Mouse (Mus musculus) erythroblast, embryonic 14.5 days (primary cell): ENCODE measurements around the gene Myo1d. TPM values are rescaled to one million over a fixed set of nuclear protein-coding genes. Genes with fewer than 3 reads are reported as not detected.

Experiments
- H3K27me3 ChIP-seq: 2 replicates; pipeline ENCODE4 v1.6.1; 2012; ENCODE audit warnings: inconsistent platforms; ENCODE audit not compliant: control insufficient read depth
- H3K36me3 ChIP-seq: 2 replicates; pipeline ENCODE4 v1.6.1; 2012; ENCODE audit warnings: mild to moderate bottlenecking, inconsistent platforms; ENCODE audit not compliant: control insufficient read depth
- H3K4me1 ChIP-seq: 2 replicates; pipeline ENCODE4 v1.6.1; 2012; ENCODE audit warnings: inconsistent platforms; ENCODE audit not compliant: control insufficient read depth
- H3K4me3 ChIP-seq: replicated peaks from 2 replicates; pipeline ENCODE3; 2012; ENCODE audit warnings: moderate library complexity, mild to moderate bottlenecking, inconsistent platforms
- H3K9me3 ChIP-seq: 2 replicates; pipeline ENCODE4 v1.6.1; 2012; ENCODE audit warnings: low read length, inconsistent platforms, mixed read lengths; ENCODE audit not compliant: control insufficient read depth
- GATA1 ChIP-seq: IDR thresholded peaks from 2 replicates; pipeline ENCODE4 v1.6.1; 2012; ENCODE audit warnings: low read length, inconsistent platforms, mixed read lengths
- TAL1 ChIP-seq: IDR thresholded peaks from 3 replicates; pipeline ENCODE4 v1.6.1; 2012; ENCODE audit warnings: low read length, inconsistent platforms, mixed read lengths
- polyA plus RNA-seq: library from polyadenylated mRNA; stranded (reverse); fragments of >175 nt; gene quantifications from 2 replicates; pipeline ENCODE4 v1.2.3, GENCODE M21; 2012

The Myo1d gene
- polyA plus RNA-seq, 1 experiment, result 1.9 TPM

GRCm38 (mm10) chr11:80595482-80595881, 184.3 kb downstream of the Myo1d start:
- no peak for TF ChIP-seq GATA1
- TF ChIP-seq TAL1, result no peak
- H3K4me1 ChIP-seq, result peaks cover 2% of the 10 kb centered on the region; the same call in 1 of the 2 replicates
- no peak overlapping the region for H3K4me3 ChIP-seq
- H3K9me3 ChIP-seq, result no peaks in the 10 kb centered on the region
- H3K27me3 ChIP-seq, result no peaks in the 10 kb centered on the region
- peaks cover 3% of the 10 kb centered on the region; the same call in 1 of the 2 replicates for H3K36me3 ChIP-seq

GRCm38 (mm10) chr11:80589387-80589786, 190.4 kb downstream of the Myo1d start:
- H3K9me3 ChIP-seq, result no peaks in the 10 kb centered on the region
- H3K4me1 ChIP-seq, result no peaks in the 10 kb centered on the region
- TF ChIP-seq GATA1 (no peak), TAL1 (no peak)
- no peaks in the 10 kb centered on the region for H3K27me3 ChIP-seq
- no peak overlapping the region for H3K4me3 ChIP-seq
- H3K36me3 ChIP-seq, result peaks cover 3% of the 10 kb centered on the region; the same call in 1 of the 2 replicates

GRCm38 (mm10) chr11:80585761-80586160, 194.1 kb downstream of the Myo1d start:
- Histone ChIP-seq H3K36me3 (no peaks in the 10 kb centered on the region), H3K9me3 (no peaks in the 10 kb centered on the region), H3K4me3 (no peak overlapping the region), H3K27me3 (no peaks in the 10 kb centered on the region), H3K4me1 (no peaks in the 10 kb centered on the region)
- no peak for TF ChIP-seq GATA1
- TF ChIP-seq TAL1, result no peak

GRCm38 (mm10) chr11:80585211-80585610, 194.6 kb downstream of the Myo1d start:
- Histone ChIP-seq H3K4me1 (no peaks in the 10 kb centered on the region), H3K4me3 (no peak overlapping the region), H3K27me3 (no peaks in the 10 kb centered on the region), H3K36me3 (no peaks in the 10 kb centered on the region), H3K9me3 (no peaks in the 10 kb centered on the region)
- TF ChIP-seq TAL1 (no peak), GATA1 (no peak)

GRCm38 (mm10) chr11:80580494-80580893, 199.3 kb downstream of the Myo1d start:
- no peaks in the 10 kb centered on the region for H3K4me1 ChIP-seq
- TF ChIP-seq TAL1 (no peak), GATA1 (no peak)
- no peaks in the 10 kb centered on the region for H3K36me3 ChIP-seq
- no peak overlapping the region for H3K4me3 ChIP-seq
- no peaks in the 10 kb centered on the region for H3K9me3 ChIP-seq
- no peaks in the 10 kb centered on the region for H3K27me3 ChIP-seq

- H3K4me3 ChIP-seq, result no peak overlapping the region
- no peaks in the 10 kb centered on the region for H3K36me3 ChIP-seq
- no peaks in the 10 kb centered on the region for H3K9me3 ChIP-seq
- no peaks in the 10 kb centered on the region for H3K27me3 ChIP-seq
- H3K4me1 ChIP-seq, result no peaks in the 10 kb centered on the region
- no peak for TF ChIP-seq GATA1
- no peak for TF ChIP-seq TAL1
Observed at GRCm38 (mm10) chr11:80577747-80578640, 201.8 kb downstream of the Myo1d start.

- TF ChIP-seq GATA1 (no peak), TAL1 (no peak)
- Histone ChIP-seq H3K4me3 (no peak overlapping the region), H3K9me3 (no peaks in the 10 kb centered on the region), H3K4me1 (no peaks in the 10 kb centered on the region), H3K27me3 (no peaks in the 10 kb centered on the region), H3K36me3 (no peaks in the 10 kb centered on the region)
Observed at GRCm38 (mm10) chr11:80575794-80576193, 204.0 kb downstream of the Myo1d start.

- Histone ChIP-seq H3K4me3 (no peak overlapping the region), H3K27me3 (no peaks in the 10 kb centered on the region), H3K9me3 (no peaks in the 10 kb centered on the region), H3K36me3 (no peaks in the 10 kb centered on the region), H3K4me1 (no peaks in the 10 kb centered on the region)
- no peak for TF ChIP-seq TAL1
- TF ChIP-seq GATA1, result no peak
Observed at GRCm38 (mm10) chr11:80566286-80566685, 213.5 kb downstream of the Myo1d start.
